Mouse (Mus musculus): ENCODE measurements around the gene Mmrn1. TPM values are rescaled to one million over a fixed set of nuclear protein-coding genes. Genes with fewer than 3 reads are reported as not detected.

Mmrn1 gene
- polyA plus RNA-seq, 1 experiment from 2014 or later, result 4.1 TPM

GRCm38 (mm10) chr6:60979039-60979438, 54.3 kb downstream of the Mmrn1 start:
- H3K27me3 ChIP-seq (ENCODE audit: control insufficient read depth, insufficient read depth, low read length), result no peaks in the 10 kb centered on the region
- no peak overlapping the region for H3K27ac ChIP-seq (ENCODE audit: low read depth, low read length)
- H3K9me3 ChIP-seq (replicated peaks; ENCODE audit: control insufficient read depth, low read length), result no peaks in the 10 kb centered on the region
- H3K4me3 ChIP-seq (ENCODE audit: low read depth, low read length), result no peak overlapping the region
- no peak overlapping the region for H3K4me2 ChIP-seq
- ATAC-seq (replicated peaks; ENCODE audit: insufficient number of reproducible peaks, low FRiP score, low TSS enrichment), result no peak
- WGBS (ENCODE audit: insufficient replicate concordance), result 87% methylated on average over 2 of the region's 2 CpGs
- no peaks in the 10 kb centered on the region for H3K36me3 ChIP-seq (ENCODE audit: control insufficient read depth, insufficient read depth, low read length)
- no peaks in the 10 kb centered on the region for H3K4me1 ChIP-seq (ENCODE audit: control insufficient read depth, insufficient read depth, low read length)
- H3K9ac ChIP-seq (ENCODE audit: low read depth, low read length), result no peak overlapping the region

- no peak overlapping the region for H3K4me3 ChIP-seq (ENCODE audit: low read depth, low read length)
- 60% methylated on average over 1 of the region's 1 CpGs for WGBS (ENCODE audit: insufficient replicate concordance)
- no peak overlapping the region for H3K9ac ChIP-seq (ENCODE audit: low read depth, low read length)
- no peaks in the 10 kb centered on the region for H3K4me1 ChIP-seq (ENCODE audit: control insufficient read depth, insufficient read depth, low read length)
- no peaks in the 10 kb centered on the region for H3K27me3 ChIP-seq (ENCODE audit: control insufficient read depth, insufficient read depth, low read length)
- no peak overlapping the region for H3K4me2 ChIP-seq
- H3K9me3 ChIP-seq (replicated peaks; ENCODE audit: control insufficient read depth, low read length), result no peaks in the 10 kb centered on the region
- ATAC-seq (replicated peaks; ENCODE audit: insufficient number of reproducible peaks, low FRiP score, low TSS enrichment), result no peak
- no peak overlapping the region for H3K27ac ChIP-seq (ENCODE audit: low read depth, low read length)
- H3K36me3 ChIP-seq (ENCODE audit: control insufficient read depth, insufficient read depth, low read length), result no peaks in the 10 kb centered on the region
These were observed 59.6 kb downstream of the Mmrn1 start for GRCm38 (mm10) chr6:60984360-60984759.

GRCm38 (mm10) chr6:60985919-60986318, 61.1 kb downstream of the Mmrn1 start:
- 41% methylated on average over 2 of the region's 2 CpGs for WGBS (ENCODE audit: insufficient replicate concordance)

GRCm38 (mm10) chr6:60986914-60987313, 62.1 kb downstream of the Mmrn1 start:
- Histone ChIP-seq H3K4me2 (no peak overlapping the region), H3K9me3 (replicated peaks; ENCODE audit: control insufficient read depth, low read length) (no peaks in the 10 kb centered on the region), H3K36me3 (ENCODE audit: control insufficient read depth, insufficient read depth, low read length) (no peaks in the 10 kb centered on the region), H3K4me3 (ENCODE audit: low read depth, low read length) (no peak overlapping the region), H3K4me1 (ENCODE audit: control insufficient read depth, insufficient read depth, low read length) (no peaks in the 10 kb centered on the region), H3K9ac (ENCODE audit: low read depth, low read length) (no peak overlapping the region), H3K27ac (ENCODE audit: low read depth, low read length) (no peak overlapping the region), H3K27me3 (ENCODE audit: control insufficient read depth, insufficient read depth, low read length) (no peaks in the 10 kb centered on the region)
- 75% methylated on average over 11 of the region's 11 CpGs for WGBS (ENCODE audit: insufficient replicate concordance)
- no peak for ATAC-seq (replicated peaks; ENCODE audit: insufficient number of reproducible peaks, low FRiP score, low TSS enrichment)

More at GRCm38 (mm10) chr6:60985919-60986318, 61.1 kb downstream of the Mmrn1 start:
- H3K4me2 ChIP-seq, result no peak overlapping the region
- no peaks in the 10 kb centered on the region for H3K4me1 ChIP-seq (ENCODE audit: control insufficient read depth, insufficient read depth, low read length)
- H3K9ac ChIP-seq (ENCODE audit: low read depth, low read length), result no peak overlapping the region
- no peak for ATAC-seq (replicated peaks; ENCODE audit: insufficient number of reproducible peaks, low FRiP score, low TSS enrichment)
- H3K9me3 ChIP-seq (replicated peaks; ENCODE audit: control insufficient read depth, low read length), result no peaks in the 10 kb centered on the region
- no peaks in the 10 kb centered on the region for H3K27me3 ChIP-seq (ENCODE audit: control insufficient read depth, insufficient read depth, low read length)
- no peak overlapping the region for H3K4me3 ChIP-seq (ENCODE audit: low read depth, low read length)
- no peak overlapping the region for H3K27ac ChIP-seq (ENCODE audit: low read depth, low read length)
- no peaks in the 10 kb centered on the region for H3K36me3 ChIP-seq (ENCODE audit: control insufficient read depth, insufficient read depth, low read length)

GRCm38 (mm10) chr6:60987804-60988203, 63.0 kb downstream of the Mmrn1 start:
- Histone ChIP-seq H3K9me3 (replicated peaks; ENCODE audit: control insufficient read depth, low read length) (no peaks in the 10 kb centered on the region), H3K36me3 (ENCODE audit: control insufficient read depth, insufficient read depth, low read length) (no peaks in the 10 kb centered on the region), H3K4me3 (ENCODE audit: low read depth, low read length) (no peak overlapping the region), H3K4me1 (ENCODE audit: control insufficient read depth, insufficient read depth, low read length) (no peaks in the 10 kb centered on the region), H3K9ac (ENCODE audit: low read depth, low read length) (no peak overlapping the region), H3K27me3 (ENCODE audit: control insufficient read depth, insufficient read depth, low read length) (no peaks in the 10 kb centered on the region), H3K27ac (ENCODE audit: low read depth, low read length) (no peak overlapping the region), H3K4me2 (no peak overlapping the region)
- 29% methylated on average over 3 of the region's 3 CpGs for WGBS (ENCODE audit: insufficient replicate concordance)
- peak; percentile 52; the same call in 1 of the 2 replicates for ATAC-seq (replicated peaks; ENCODE audit: insufficient number of reproducible peaks, low FRiP score, low TSS enrichment)

- Histone ChIP-seq H3K9me3 (replicated peaks; ENCODE audit: control insufficient read depth, low read length) (no peaks in the 10 kb centered on the region), H3K9ac (ENCODE audit: low read depth, low read length) (no peak overlapping the region), H3K36me3 (ENCODE audit: control insufficient read depth, insufficient read depth, low read length) (no peaks in the 10 kb centered on the region), H3K27me3 (ENCODE audit: control insufficient read depth, insufficient read depth, low read length) (no peaks in the 10 kb centered on the region), H3K4me3 (ENCODE audit: low read depth, low read length) (no peak overlapping the region), H3K4me2 (no peak overlapping the region), H3K27ac (ENCODE audit: low read depth, low read length) (no peak overlapping the region), H3K4me1 (ENCODE audit: control insufficient read depth, insufficient read depth, low read length) (no peaks in the 10 kb centered on the region)
- ATAC-seq (replicated peaks; ENCODE audit: insufficient number of reproducible peaks, low FRiP score, low TSS enrichment), result no peak
- WGBS (ENCODE audit: insufficient replicate concordance), result 98% methylated on average over 1 of the region's 1 CpGs
These were observed 67.6 kb downstream of the Mmrn1 start for GRCm38 (mm10) chr6:60992366-60992765.

GRCm38 (mm10) chr6:60993386-60994108, 68.8 kb downstream of the Mmrn1 start:
- H3K4me2 ChIP-seq, result no peak overlapping the region
- ATAC-seq (replicated peaks; ENCODE audit: insufficient number of reproducible peaks, low FRiP score, low TSS enrichment), result no peak
- 72% methylated on average over 4 of the region's 4 CpGs for WGBS (ENCODE audit: insufficient replicate concordance)

GRCm38 (mm10) chr6:60994114-60994513, 69.3 kb downstream of the Mmrn1 start:
- Histone ChIP-seq H3K4me3 (ENCODE audit: low read depth, low read length) (0 out of 2 replicates have a peak overlapping the region, but pooled peaks have one; percentile 12), H3K27ac (ENCODE audit: low read depth, low read length) (no peak overlapping the region), H3K4me1 (ENCODE audit: control insufficient read depth, insufficient read depth, low read length) (no peaks in the 10 kb centered on the region), H3K9me3 (replicated peaks; ENCODE audit: control insufficient read depth, low read length) (no peaks in the 10 kb centered on the region), H3K9ac (ENCODE audit: low read depth, low read length) (no peak overlapping the region), H3K27me3 (ENCODE audit: control insufficient read depth, insufficient read depth, low read length) (no peaks in the 10 kb centered on the region), H3K36me3 (ENCODE audit: control insufficient read depth, insufficient read depth, low read length) (no peaks in the 10 kb centered on the region), H3K4me2 (peak overlapping the region; percentile 38)
- ATAC-seq (replicated peaks; ENCODE audit: insufficient number of reproducible peaks, low FRiP score, low TSS enrichment), result no peak
- WGBS (ENCODE audit: insufficient replicate concordance), result 16% methylated on average over 6 of the region's 6 CpGs

More at GRCm38 (mm10) chr6:60993386-60994108, 68.8 kb downstream of the Mmrn1 start:
- H3K27me3 ChIP-seq (ENCODE audit: control insufficient read depth, insufficient read depth, low read length), result no peaks in the 10 kb centered on the region
- no peaks in the 10 kb centered on the region for H3K36me3 ChIP-seq (ENCODE audit: control insufficient read depth, insufficient read depth, low read length)
- no peaks in the 10 kb centered on the region for H3K4me1 ChIP-seq (ENCODE audit: control insufficient read depth, insufficient read depth, low read length)
- no peak overlapping the region for H3K27ac ChIP-seq (ENCODE audit: low read depth, low read length)
- H3K9ac ChIP-seq (ENCODE audit: low read depth, low read length), result no peak overlapping the region
- no peak overlapping the region for H3K4me3 ChIP-seq (ENCODE audit: low read depth, low read length)
- no peaks in the 10 kb centered on the region for H3K9me3 ChIP-seq (replicated peaks; ENCODE audit: control insufficient read depth, low read length)

- Histone ChIP-seq H3K4me1 (ENCODE audit: control insufficient read depth, insufficient read depth, low read length) (no peaks in the 10 kb centered on the region), H3K9me3 (replicated peaks; ENCODE audit: control insufficient read depth, low read length) (no peaks in the 10 kb centered on the region), H3K36me3 (ENCODE audit: control insufficient read depth, insufficient read depth, low read length) (no peaks in the 10 kb centered on the region), H3K27me3 (ENCODE audit: control insufficient read depth, insufficient read depth, low read length) (no peaks in the 10 kb centered on the region), H3K4me2 (peak overlapping the region; percentile 38), H3K27ac (ENCODE audit: low read depth, low read length) (no peak overlapping the region), H3K9ac (ENCODE audit: low read depth, low read length) (no peak overlapping the region), H3K4me3 (ENCODE audit: low read depth, low read length) (0 out of 2 replicates have a peak overlapping the region, but pooled peaks have one; percentile 12)
- ATAC-seq (replicated peaks; ENCODE audit: insufficient number of reproducible peaks, low FRiP score, low TSS enrichment), result no peak
- 38% methylated on average over 10 of the region's 10 CpGs for WGBS (ENCODE audit: insufficient replicate concordance)
These were observed 69.7 kb downstream of the Mmrn1 start for GRCm38 (mm10) chr6:60994521-60994920.
